Mouse (Mus musculus) erythroblast, embryonic 14.5 days (primary cell): ENCODE measurements at regions not wholly inside any gene's neighbourhood (a gene's known extent, or its start where the extent isn't known, plus 50 kb on each side); places are given as distances from the start of the nearest gene placed in this dataset.

Experiments used
- GATA1 ChIP-seq: IDR thresholded peaks from 2 replicates; pipeline ENCODE4 v1.6.1; 2012; ENCODE audit warnings: low read length, inconsistent platforms, mixed read lengths
- TAL1 ChIP-seq: IDR thresholded peaks from 3 replicates; pipeline ENCODE4 v1.6.1; 2012; ENCODE audit warnings: low read length, inconsistent platforms, mixed read lengths

- TF ChIP-seq GATA1 (no peak), TAL1 (no peak)
Measured at GRCm38 (mm10) chr10:119122347-119122746, 117.5 kb downstream of the Cand1 start.
